Mouse (Mus musculus) stomach, postnatal 0 days (tissue): ENCODE measurements around the gene Nol4l.

Source experiments
- CTCF ChIP-seq: IDR thresholded peaks from 2 replicates; pipeline ENCODE4 v1.5.1; 2016; ENCODE audit warnings: antibody characterized with exemption, low read depth, mild to moderate bottlenecking, moderate library complexity
- EP300 ChIP-seq: optimal IDR thresholded peaks from 2 replicates; pipeline ENCODE3; 2016; ENCODE audit warnings: antibody characterized with exemption

- no peak for TF ChIP-seq EP300
- TF ChIP-seq CTCF = no peak
Measured at GRCm38 (mm10) chr2:153404882-153405281, 124.9 kb downstream of the Nol4l start.
